Mouse (Mus musculus) heart, embryonic 14.5 days (tissue): Measurements from ENCODE around the gene Tead1. TPM values are rescaled to one million over a fixed set of nuclear protein-coding genes. Genes with fewer than 3 reads are reported as not detected.
A peak's percentile ranks its signal among the peaks of the same experiment; 100 is the strongest.

Experiments
- ATAC-seq: fragments of 200-750 bp; cut with Nextera tagmentation; 2 replicates; pipeline ENCODE4 v1.8.0; 2017; ENCODE audit warnings: low read depth, moderate TSS enrichment; ENCODE audit not compliant: insufficient number of reproducible peaks, insufficient read depth, low FRiP score
- H3K27ac ChIP-seq, 2 experiments: fragments of 200-500 bp in 1 of 2; fragments of 300-500 bp in 1 of 2; sonication (generic) in 1 of 2; replicated peaks in 1 of 2; 2 replicates each; pipeline ENCODE4 v1.5.1; 2012 to 2014; ENCODE audit warnings: low read depth in 2 of 2, low read length in 2 of 2, control low read depth in 1 of 2, mild to moderate bottlenecking in 1 of 2, mixed read lengths in 1 of 2; ENCODE audit not compliant: control insufficient read depth in 1 of 2, insufficient read depth in 1 of 2
- H3K27me3 ChIP-seq: fragments of 300-500 bp; sonication (generic); 2 replicates; pipeline ENCODE4 v1.6.1; 2014; ENCODE audit warnings: mild to moderate bottlenecking, low read length, control low read depth; ENCODE audit not compliant: control insufficient read depth, insufficient read depth
- H3K36me3 ChIP-seq: fragments of 300-500 bp; sonication (generic); 2 replicates; pipeline ENCODE4 v1.6.1; 2014; ENCODE audit warnings: mild to moderate bottlenecking, control low read depth, low read length, mixed read lengths; ENCODE audit not compliant: control insufficient read depth, insufficient read depth
- H3K4me1 ChIP-seq, 2 experiments: fragments of 200-500 bp in 1 of 2; fragments of 300-500 bp in 1 of 2; sonication (generic) in 1 of 2; 2 replicates each; pipeline ENCODE4 v1.6.1; 2012 to 2014; ENCODE audit warnings: low read length in 2 of 2, control low read depth in 1 of 2, mixed read lengths in 1 of 2; ENCODE audit not compliant: control insufficient read depth in 2 of 2, insufficient read depth in 2 of 2
- H3K4me2 ChIP-seq: fragments of 300-500 bp; sonication (generic); 2 replicates; pipeline ENCODE4 v1.6.1; 2014; ENCODE audit warnings: mild to moderate bottlenecking, low read length
- H3K4me3 ChIP-seq, 2 experiments: fragments of 200-500 bp in 1 of 2; fragments of 300-500 bp in 1 of 2; sonication (generic) in 1 of 2; 2 replicates each; pipeline ENCODE4 v1.5.1; 2012 to 2014; ENCODE audit warnings: low read length in 2 of 2, mild to moderate bottlenecking in 2 of 2, control low read depth in 1 of 2, low read depth in 1 of 2, moderate library complexity in 1 of 2; ENCODE audit not compliant: control insufficient read depth in 1 of 2, insufficient read depth in 1 of 2
- H3K9ac ChIP-seq: fragments of 300-500 bp; sonication (generic); 2 replicates; pipeline ENCODE4 v1.6.1; 2014; ENCODE audit warnings: mild to moderate bottlenecking, low read length
- H3K9me3 ChIP-seq: fragments of 300-500 bp; sonication (generic); 2 replicates; pipeline ENCODE4 v1.6.1; 2016; ENCODE audit warnings: low read length, control low read depth; ENCODE audit not compliant: control insufficient read depth
- WGBS: fragments of 180-500 bp; shearing (Covaris S2); extraction: QIAGEN DNeasy Blood & Tissue Kit; methylation state at CpG from one replicate; pipeline ENCODE4 v1.1.7; 2014; 5-methylcytosine and 5-hydroxymethylcytosine counted together
- microRNA-seq: library from miRNA; unstranded; fragments of <30 nt; microRNA quantifications from one replicate; pipeline ENCODE4, GENCODE M21; 2016
- polyA plus RNA-seq: library from polyadenylated mRNA; unstranded; fragments of >200 nt; fragmentation: Nextera tagmentation; extraction: Ambion mirVana; gene quantifications from 2 replicates; pipeline ENCODE4 v1.2.1, GENCODE M21; 2014

The Tead1 gene
- polyA plus RNA-seq, 1 experiment from 2014 or later, result 40.7 TPM

GRCm38 (mm10) chr7:112955103-112955827 is 276.1 kb downstream of the Tead1 start:
- Histone ChIP-seq H3K9me3 (no peaks in the 10 kb centered on the region), H3K4me3 (peak overlapping the region; percentile 47 to 59), H3K27ac (peak overlapping the region in 1 of 2 experiments; percentile 53; a peak in 2 of 4 replicates), H3K36me3 (no peaks in the 10 kb centered on the region), H3K4me2 (peak overlapping the region; percentile 96), H3K9ac (peak overlapping the region; percentile 74), H3K27me3 (peaks cover 16% of the 10 kb centered on the region), H3K4me1 (peaks cover 2 to 12% of the 10 kb centered on the region in 2 experiments; a peak in 3 of 4 replicates)
- ATAC-seq, result 0 out of 2 replicates have a peak, but pooled peaks have one; percentile 5
- 4% methylated on average over 40 of the region's 40 CpGs for WGBS

- H3K9me3 ChIP-seq, result no peaks in the 10 kb centered on the region
- H3K27ac ChIP-seq, result peak overlapping the region in 1 of 2 experiments; percentile 53; a peak in 1 of 4 replicates
- 37% methylated on average over 3 of the region's 3 CpGs for WGBS
- peak overlapping the region; percentile 47 to 59 for H3K4me3 ChIP-seq
- ATAC-seq, result no peak
- peaks cover 2 to 12% of the 10 kb centered on the region in 2 experiments; a peak in 3 of 4 replicates for H3K4me1 ChIP-seq
- peak overlapping the region; percentile 96 for H3K4me2 ChIP-seq
- no peaks in the 10 kb centered on the region for H3K36me3 ChIP-seq
- H3K9ac ChIP-seq, result 0 out of 2 replicates have a peak overlapping the region, but pooled peaks have one; percentile 2
- peaks cover 16% of the 10 kb centered on the region for H3K27me3 ChIP-seq
Measured at GRCm38 (mm10) chr7:112955955-112956354, 276.8 kb downstream of the Tead1 start.

Small RNAs within 50 kb of the gene (microRNA-seq; reads per million reads assigned to microRNA genes)
- not detected for gene Gm44462
